Mouse (Mus musculus): Measurements from ENCODE around the gene Ryr3.
A peak's percentile ranks its signal among the peaks of the same experiment; 100 is the strongest.

The Ryr3 gene

DNA sequence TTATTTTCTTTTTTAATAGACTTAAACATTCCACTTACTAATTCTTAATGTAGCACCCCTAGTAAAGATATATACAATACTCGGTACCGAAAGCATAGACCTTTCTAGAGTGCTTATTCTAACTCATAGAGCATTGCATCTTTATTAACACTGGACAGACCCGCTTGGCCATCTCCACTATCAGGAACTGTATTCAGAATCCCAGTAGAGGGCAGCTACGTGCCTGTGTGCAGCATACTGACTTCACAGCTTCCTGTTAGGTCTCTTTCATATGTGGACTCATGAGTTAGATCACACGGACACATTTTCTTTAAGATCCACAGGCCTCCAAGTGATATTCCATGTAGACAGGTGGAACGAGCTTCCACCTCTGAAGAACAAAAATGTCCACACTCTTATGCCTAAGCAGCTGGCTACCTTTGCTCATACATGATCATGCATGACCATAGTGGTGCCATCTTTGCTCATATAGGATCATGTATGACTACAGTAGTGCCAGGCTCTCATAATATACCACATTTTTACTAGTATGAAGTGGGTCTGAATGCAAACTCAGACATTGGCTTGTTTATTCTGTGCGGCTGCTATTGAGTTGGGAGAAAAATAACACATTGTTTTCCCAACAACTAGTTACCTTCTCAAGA, 417.4 kb downstream of the Ryr3 start:
- DNase-seq (ENCODE audit: low spot score in 2 of 2): no peak

DNA sequence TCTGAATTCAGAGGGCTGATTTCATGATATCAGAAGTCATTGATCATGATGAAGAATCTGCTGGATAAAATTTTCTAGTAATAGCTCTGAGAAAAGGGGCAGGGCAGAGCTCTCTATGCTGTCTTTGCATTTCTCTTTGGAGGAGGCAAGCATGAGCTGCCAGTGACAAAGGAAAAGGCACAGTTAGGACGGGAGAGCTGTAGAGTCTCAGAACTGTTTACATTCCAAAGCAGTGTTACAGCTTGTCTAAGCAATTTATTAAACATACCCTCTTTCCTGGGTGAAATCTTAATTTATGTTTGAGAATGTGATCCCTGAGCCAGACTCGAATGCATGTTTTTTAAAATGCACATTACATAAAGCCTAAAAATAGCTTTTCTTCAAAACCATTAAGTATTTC, 435.3 kb downstream of the Ryr3 start:
- DNase-seq (ENCODE audit: low spot score in 2 of 2): no peak

DNA sequence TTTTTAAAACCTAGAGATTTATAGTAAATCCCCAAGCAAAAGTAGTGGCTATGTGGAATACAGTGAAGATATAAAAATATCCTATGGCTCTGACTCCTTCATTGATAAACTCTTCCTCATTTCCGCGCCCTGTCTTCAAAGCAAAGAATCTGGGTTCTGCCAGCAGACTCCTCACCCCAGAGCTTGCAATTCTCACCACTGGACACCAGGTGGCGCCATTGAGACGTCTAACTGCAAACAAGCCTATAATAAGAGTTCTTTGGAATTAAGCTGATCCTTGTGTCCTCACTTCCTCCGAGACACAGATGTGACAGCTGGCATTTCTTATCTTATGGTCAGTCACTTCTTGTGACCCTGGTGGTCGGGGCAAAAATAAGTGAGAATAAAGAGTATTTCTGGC, 442.1 kb downstream of the Ryr3 start:
- DNase-seq (ENCODE audit: low spot score in 2 of 2): peak; percentile 81 to 82

DNA sequence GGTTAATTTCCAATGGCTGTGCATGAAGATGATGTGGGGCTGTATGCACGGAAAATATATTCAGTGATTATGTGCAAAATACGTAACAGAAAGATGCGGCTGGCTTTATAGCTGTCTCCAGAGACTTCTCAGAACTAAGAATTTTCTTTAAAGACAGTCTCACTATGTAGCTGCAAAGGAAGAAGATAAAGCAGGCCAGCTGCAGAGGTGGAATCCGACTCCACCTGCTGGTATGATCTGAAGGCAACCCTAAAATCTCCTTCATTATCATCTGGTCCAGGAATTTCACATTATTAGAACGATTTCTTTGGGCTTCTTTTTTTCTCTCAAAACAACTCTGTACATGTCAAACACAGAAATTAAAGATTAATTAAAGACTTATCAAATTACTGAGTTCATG, 449.2 kb downstream of the Ryr3 start:
- no peak for DNase-seq (ENCODE audit: low spot score in 2 of 2)

DNA sequence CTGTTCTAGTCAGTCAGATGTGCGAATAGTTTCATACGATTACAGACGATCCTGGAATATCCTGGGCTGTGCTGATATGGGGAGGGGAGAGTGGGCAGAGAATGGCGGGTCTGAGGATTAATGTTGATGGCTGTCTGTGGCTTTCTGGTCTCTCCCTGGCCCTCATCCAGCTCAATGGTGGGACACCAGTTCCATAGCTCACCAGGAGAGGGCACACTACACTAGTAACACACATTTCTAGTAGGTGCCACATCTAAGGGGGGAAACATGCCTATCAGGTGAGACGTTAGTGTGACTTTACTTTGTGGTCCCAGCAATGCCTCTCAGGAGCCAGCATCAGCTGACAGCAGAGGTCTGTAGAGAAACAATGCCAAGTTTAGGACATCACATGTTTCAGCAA, 451.9 kb downstream of the Ryr3 start:
- peak in 1 of 2 experiments; percentile 43 for DNase-seq (ENCODE audit: low spot score in 2 of 2)

DNA sequence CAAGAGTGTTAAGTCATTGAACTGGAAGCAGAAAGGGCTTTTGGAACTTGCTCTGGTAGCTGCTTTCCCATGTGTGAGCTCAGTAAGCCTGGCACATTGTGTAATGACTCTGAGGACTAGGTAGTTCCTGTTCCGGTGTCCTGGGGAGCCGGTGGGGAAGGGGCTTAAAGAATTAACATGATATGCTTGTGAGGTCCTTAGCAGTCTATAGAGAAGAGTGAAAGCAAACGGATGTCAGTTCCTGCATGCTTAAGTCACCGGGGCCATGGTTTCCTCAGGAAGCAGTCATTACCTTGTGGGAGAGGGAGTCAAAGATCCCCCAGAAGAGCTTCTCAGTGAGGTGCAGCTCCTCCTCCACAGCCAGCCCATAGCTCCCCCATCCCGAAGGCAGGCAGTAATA, 452.6 kb downstream of the Ryr3 start:
- no peak for DNase-seq (ENCODE audit: low spot score in 2 of 2)

DNA sequence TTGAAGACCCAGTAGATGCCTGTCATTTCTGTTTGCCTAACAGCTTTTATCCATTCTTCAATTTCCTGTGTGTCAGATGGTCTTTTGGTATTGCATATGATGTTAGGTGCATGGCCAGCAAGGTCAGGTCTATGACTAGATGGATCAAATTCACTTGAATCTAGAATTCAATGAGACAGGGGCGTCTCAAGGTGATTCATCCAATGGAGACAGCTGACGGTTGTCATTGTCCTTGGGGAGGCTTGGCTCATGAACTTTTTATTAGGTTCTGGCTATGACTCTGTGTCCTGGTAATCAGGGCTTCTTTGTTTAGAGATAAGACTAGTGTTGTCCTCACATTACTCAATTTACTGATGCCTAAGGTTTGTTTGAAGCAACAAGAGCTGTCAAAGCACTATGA, 454.9 kb downstream of the Ryr3 start:
- no peak for DNase-seq (ENCODE audit: low spot score in 2 of 2)

DNA sequence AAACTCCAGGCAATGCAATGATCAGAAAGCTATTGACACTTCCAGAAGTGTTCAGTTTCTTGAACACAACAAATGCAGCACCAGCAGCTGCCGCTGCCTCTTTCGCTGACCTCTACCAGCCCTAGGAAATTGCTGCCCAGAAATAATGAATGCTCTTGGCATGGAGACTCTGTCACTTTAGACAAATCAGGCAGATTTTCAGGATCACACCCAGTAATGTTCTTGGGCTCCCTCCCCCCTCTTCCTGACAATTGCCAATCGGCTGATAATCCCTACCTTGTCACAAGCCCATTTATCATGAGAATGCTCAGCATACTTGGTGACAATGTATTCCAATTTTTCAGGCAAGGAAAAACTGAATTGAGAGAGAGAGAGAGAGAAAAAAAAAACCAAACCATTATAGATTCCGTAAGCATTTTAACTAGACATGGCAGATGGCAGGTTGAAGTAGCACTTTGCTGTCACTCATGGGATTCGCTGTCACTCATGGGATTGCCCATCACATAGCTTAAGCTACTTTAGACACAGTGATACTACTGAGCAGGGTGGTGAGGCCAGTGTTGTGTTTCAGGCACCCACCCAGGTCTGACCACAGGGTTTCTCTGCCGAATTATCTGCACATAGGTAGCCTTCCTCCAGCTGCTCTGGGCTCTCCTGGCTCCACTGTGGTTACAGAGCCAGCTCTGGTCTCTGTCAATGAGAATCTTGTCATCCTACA, 455.5 kb downstream of the Ryr3 start:
- peak in 1 of 2 experiments; percentile 14 for DNase-seq (ENCODE audit: low spot score in 2 of 2)

DNA sequence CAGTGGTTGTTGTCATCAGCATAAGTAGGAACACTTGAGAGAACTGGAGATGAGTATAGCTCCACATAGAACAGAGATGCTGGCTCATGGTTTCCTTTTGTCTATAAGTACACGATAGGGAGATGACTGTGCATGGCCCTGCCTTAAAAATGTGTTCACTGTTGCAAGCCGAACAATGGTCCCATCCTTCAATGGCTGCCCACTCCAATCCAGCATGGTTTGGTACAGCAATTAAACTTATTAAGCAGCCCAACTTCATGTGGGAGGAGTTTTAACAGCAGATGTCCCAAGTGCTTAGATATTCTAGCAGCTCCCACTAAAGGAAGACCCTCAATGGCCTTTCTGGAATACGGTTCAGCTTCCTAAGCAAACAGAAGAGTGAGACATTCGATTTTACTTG, 456.2 kb downstream of the Ryr3 start:
- DNase-seq (ENCODE audit: low spot score in 2 of 2): no peak

DNA sequence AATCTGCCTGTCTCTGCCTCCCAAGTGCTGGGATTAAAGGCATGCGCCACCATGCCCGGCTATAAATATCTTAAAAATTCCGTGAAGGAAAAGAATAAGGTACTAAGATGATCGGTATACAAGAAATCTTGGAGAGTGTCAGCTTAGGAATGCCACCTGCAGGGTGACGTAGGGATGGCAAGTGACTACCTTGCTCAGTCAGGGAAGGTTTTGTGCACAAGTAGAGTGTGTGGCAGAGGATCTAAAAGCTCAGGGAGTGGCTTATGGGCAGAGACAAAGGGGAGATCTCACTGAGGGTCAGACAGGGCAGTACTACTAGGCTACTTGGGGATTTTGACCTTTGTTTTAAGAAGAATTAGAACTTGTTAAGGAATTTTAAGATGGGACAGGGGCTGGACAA, 457.2 kb downstream of the Ryr3 start:
- no peak for DNase-seq (ENCODE audit: low spot score in 2 of 2)

DNA sequence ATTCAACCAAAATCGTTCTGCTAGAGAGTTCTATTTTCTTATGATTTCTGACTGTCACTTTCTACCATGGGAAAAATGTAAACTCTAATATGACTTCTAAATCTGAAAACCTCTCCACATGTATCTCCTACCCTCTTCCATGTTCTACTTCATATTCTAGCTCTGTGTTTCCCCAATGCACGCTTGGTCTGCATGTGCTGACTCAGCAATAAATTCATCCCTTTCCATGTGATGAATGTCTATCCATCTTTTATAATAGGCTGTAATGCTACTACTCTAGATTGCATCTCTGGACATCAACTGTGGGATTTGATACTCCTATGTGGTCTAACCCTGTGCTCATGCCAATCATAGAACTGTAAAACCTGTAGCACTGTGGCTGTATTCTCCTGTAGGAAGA, 458.2 kb downstream of the Ryr3 start:
- no peak for DNase-seq (ENCODE audit: low spot score in 2 of 2)

DNA sequence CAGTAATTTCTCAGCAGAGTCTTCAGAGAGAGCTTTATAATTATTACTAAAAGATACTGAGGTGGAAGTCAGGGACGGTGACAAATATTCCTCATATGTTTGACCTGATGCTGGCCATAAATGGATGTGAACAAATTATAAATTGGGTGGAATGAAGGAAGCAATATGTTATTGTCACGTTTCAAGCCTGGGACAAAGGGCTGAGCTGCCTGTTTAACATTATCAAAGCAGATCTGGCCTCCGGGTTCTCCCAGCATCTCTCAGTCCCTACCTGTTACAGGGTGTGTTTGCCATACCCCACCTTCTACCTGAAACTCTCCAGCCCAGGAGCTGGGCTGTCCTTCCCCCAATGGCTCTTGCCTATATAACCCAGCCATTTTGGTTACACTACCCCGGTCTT, 463.6 kb downstream of the Ryr3 start:
- DNase-seq (ENCODE audit: low spot score in 2 of 2): no peak

DNA sequence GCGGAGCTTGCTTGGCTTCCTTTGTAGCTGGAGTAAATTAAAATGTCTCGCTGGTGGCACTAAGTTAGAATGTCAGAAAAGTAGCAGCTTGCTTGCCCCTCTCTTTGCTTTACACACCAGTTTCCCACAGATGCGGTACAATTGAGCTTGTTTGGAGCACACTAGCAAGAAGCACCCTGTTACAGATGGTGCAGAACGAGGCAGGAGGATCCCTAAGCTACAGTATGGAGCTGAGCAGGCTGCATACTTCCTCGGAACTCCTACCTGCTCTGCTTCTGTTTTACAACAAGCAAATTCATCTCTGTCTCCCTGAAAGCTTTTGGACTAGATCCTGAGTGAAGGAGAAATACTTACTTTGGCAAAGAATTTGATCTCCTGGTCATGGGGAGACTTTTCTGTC, 465.5 kb downstream of the Ryr3 start:
- DNase-seq (ENCODE audit: low spot score in 2 of 2): no peak

DNA sequence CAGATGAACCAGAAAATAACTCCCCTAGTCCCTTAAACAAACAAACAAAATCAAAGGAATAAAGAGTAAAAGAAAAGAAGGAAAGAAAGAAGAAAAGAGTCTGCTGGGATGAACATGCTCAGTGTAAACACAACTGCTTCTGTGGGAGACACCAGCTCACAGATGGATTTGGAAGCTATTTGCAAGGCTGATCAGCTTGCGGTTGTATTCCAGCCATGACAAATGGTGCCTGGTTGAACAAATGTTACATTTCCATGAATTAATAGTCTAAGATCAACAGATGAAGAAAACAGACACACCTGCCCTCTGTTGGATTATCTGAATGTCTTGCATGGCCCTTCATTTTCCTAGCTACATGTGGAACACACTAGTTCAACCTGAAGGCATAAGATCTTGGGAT, 468.4 kb downstream of the Ryr3 start:
- no peak for DNase-seq (ENCODE audit: low spot score in 2 of 2)

DNA sequence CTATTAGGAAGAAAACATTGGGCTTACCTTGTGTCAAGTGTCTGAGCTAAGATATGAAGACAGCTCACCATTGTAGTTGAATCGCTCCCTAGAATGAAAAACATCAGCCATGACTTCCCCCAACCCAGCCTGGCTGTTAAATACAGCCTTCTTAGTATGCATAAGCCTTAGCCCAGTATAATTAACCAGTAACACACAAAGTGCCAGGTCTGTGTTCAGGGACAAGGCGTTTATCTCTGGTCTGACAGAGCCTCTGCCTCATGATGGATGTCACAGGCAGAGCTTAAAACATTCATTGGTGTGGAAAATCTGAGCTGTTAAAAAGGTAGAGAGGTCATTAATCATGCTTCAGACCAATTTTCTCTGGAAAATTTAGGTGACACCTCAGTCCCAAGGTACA, 484.0 kb downstream of the Ryr3 start:
- no peak for DNase-seq (ENCODE audit: low spot score in 2 of 2)

DNA sequence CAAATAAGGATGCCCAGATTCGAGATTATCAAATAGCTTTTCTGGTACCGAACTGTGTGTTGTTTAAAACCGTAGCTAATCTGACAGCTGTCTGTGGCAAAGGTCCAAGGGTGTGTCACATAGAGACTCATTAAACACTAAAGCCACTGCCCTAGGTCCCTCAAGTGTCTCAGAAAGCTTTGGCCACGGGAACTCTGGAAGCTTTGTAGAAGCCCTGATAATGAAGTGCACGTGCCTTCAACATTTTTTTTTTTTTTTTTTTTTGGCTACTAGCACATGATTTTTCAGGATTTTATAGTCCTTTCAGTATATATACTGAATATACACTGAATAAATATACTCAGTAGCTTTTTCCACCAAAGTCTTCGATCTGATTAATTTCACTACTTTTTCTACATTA, 489.1 kb downstream of the Ryr3 start:
- no peak for DNase-seq (ENCODE audit: low spot score in 2 of 2)

DNA sequence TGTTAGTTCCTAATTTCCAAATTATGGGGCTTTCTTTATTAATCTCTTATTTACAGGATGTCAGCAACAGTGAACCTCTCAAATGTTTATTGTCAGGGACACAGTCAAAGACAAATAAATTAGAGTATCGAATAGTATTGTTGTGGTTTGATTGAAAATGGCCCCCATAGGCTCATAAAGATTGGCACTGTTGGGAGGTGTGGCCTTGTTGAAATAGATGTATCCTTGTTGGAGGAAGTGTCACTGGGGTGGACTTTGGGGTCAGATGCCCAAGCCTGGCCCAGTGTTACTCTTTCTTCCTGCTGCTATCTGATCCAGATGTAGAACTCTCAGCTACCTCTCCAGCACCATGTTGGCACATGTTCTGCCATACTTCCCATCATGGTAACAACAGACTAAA, 495.7 kb downstream of the Ryr3 start:
- no peak for DNase-seq (ENCODE audit: low spot score in 2 of 2)

DNA sequence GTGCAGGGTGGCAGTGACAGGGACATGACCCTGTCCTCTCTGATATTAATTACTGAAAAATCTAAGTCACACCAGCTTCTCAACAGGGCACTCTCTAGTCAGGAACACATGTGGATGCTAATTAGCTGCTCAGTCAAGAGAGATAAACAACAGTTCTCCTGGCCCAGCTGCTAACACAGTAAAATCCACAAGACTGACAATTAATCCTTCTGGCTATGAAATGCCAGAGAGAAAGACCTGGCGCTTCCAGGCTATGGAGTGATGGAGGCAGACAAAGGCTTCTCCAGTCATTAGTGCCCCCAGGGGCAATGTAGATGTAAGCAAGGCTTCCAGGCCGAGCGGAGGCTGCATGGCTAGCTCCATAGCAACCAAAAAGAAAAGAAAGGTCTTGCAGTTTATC, 496.2 kb downstream of the Ryr3 start:
- no peak for DNase-seq (ENCODE audit: low spot score in 2 of 2)

DNA sequence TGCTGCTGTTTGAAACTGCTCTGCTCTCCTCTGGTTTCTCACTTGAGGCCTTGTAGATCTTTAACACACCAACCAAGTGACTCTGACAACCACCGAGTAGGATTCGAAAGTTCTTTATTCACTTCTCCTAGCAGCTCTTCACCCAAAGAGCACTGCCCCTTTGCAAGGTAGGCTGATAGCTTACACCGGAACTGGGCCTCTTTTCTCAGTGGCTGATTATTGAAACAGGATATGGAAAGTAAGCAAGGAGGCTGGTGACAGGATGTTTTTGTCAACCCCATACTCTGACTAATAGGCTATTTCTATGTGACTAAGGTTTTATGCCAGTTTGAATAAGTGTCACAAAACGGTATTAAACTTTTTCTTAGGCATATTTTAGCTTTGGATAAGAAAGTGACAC, 502.2 kb downstream of the Ryr3 start:
- no peak for DNase-seq (ENCODE audit: low spot score in 2 of 2)

DNA sequence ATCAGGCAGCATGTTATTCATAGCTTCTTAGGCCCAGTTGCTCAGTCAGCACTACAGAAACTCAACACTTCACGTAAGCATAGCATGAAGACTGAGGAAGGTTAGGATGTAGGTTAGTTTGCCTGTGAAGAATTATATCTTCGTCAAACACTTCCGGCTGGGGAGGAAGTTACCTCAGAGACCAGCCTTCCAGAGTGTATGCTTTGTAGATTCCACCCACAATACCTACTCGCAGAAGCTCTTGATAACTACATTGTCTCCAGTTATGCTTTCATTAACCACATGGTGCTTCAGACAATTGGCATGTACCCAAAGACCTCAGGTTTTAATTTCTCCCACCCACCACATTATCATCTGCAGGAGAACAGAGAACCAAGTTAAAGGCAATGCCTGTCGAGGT, 535.1 kb downstream of the Ryr3 start:
- no peak for DNase-seq (ENCODE audit: low spot score in 2 of 2)

DNA sequence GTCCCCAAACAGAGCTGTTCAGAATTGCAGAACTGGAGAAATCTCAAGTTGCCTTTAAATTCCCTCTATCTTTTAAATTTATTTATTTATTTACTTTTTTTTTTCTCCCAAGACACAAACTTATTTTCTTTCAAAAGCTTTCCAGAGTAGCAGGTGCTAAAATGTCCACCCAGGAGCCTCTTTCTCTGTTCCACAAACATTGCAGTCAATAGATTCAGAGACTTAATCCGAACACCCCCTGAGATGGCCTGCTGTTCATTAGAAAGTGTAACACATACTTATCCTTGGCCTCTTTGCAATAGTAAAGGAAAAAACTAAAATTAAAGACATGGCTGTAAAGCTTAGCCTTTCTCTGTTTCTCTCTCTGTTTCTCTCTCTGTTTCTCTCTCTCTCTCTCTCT, 539.6 kb downstream of the Ryr3 start:
- no peak for DNase-seq (ENCODE audit: low spot score in 2 of 2)

DNA sequence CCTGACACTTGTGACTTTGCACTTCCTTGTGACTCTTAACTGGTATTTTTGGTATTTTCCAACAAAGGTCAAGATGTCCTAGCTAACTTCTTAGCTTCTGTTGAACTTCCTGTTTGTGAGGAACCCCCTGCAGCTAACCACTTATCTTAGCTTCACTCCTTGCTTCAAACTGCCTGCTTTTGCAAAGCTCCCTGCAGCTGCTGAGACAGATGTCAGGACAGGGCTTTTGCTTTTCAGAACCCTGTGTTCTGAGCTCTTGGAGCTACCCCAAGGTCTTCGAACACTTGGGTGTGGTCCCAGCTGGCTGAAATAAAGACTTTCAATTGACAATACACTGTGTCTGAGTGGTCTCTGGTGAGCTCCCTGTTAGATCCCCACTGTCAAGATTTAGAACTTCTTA, 540.2 kb downstream of the Ryr3 start:
- no peak for DNase-seq (ENCODE audit: low spot score in 2 of 2)

DNA sequence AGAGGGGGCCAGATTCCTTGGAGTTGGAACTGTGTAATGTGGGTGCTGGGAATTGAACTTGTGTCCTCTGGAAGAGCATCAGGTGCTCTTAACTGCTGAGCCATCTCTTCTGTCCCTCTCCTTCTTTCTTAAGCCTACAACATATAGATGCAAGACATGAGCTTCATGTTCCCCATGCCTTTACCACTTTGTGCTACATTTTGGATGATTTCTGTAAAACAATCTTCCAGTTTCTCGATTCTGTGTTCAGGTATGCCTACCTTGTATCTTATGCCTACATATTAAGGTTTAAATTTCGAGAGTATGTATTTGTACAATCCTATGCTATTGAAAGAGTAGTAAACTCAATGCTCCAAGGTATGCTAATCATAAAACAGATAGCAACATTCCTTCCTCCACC, 540.7 kb downstream of the Ryr3 start:
- DNase-seq (ENCODE audit: low spot score in 2 of 2): no peak

DNA sequence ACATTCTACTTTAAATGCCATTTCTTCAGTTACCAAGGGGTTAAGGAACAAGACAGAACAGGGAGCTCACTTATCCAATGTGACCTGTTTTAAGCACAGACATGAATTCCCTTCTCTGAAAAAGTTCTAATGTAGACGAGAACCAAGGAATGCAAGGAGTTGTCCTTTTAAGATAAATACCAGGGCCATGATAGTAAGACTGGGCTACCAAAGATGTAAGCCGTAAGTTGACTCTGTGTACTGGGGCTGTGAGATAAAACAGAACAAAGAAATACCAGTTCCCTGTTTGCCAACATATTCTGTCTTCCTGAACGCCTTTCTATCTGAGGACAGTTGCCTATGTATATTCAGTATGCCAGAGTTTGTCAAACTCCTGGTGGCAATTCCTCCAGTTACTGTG, 547.4 kb downstream of the Ryr3 start:
- DNase-seq (ENCODE audit: low spot score in 2 of 2): no peak
